Mouse (Mus musculus): ENCODE measurements around the gene Arfgap1. TPM values are rescaled to one million over a fixed set of nuclear protein-coding genes. Genes with fewer than 3 reads are reported as not detected.

Gene Arfgap1
- 122 and 127 TPM in 2 replicates for polyA plus RNA-seq (2012; rRNA removed)

GRCm38 (mm10) chr2:180967010-180967763 is at the start of gene Arfgap1:
Gene Arfgap1 (plus strand): TSS chr2:180967225.

GRCm38 (mm10) chr2:180920810-180921400 is 46.1 kb upstream of the Arfgap1 start, which contains the start of gene Ythdf1:
Gene Ythdf1 (minus strand): TSS chr2:180920949.

GRCm38 (mm10) chr2:180928723-180929122 is 38.3 kb upstream of the Arfgap1 start, which contains the start of gene Birc7:
Gene Birc7 (plus strand): TSS chr2:180929023.

GRCm38 (mm10) chr2:180954061-180955047 is 12.7 kb upstream of the Arfgap1 start, which contains the start of gene Nkain4:
Gene Nkain4 (minus strand): TSS chr2:180954699.

GRCm38 (mm10) chr2:180986449-180986848 is 19.4 kb downstream of the Arfgap1 start, which contains the start of gene Col20a1:
Gene Col20a1 (plus strand): TSS chr2:180986535.

Other genes with a start within 250 kb of the Arfgap1 start
- gene Slc17a9, start 242.0 kb upstream of the Arfgap1 start, polyA plus RNA-seq (2012; rRNA removed): 0.43 and 0.86 TPM in 2 replicates
- 1.5 and 2.1 TPM in 2 replicates for gene Bhlhe23, start 190.3 kb upstream of the Arfgap1 start, polyA plus RNA-seq (2012; rRNA removed)
- gene Ythdf1, start 46.3 kb upstream of the Arfgap1 start, polyA plus RNA-seq (2012; rRNA removed): 51.1 and 56.8 TPM in 2 replicates
- gene Birc7, start 38.2 kb upstream of the Arfgap1 start, polyA plus RNA-seq (2012; rRNA removed): 0.03 and 0.09 TPM in 2 replicates
- gene Nkain4, start 12.5 kb upstream of the Arfgap1 start, polyA plus RNA-seq (2012; rRNA removed): 48.1 and 57.6 TPM in 2 replicates
- gene Col20a1, start 19.3 kb downstream of the Arfgap1 start, polyA plus RNA-seq (2012; rRNA removed): 0.57 and 0.79 TPM in 2 replicates
- gene Chrna4, start 76.3 kb downstream of the Arfgap1 start, polyA plus RNA-seq (2012; rRNA removed): 13.9 TPM in 2 replicates
- 78.7 and 87.8 TPM in 2 replicates for gene Kcnq2, start 168.1 kb downstream of the Arfgap1 start, polyA plus RNA-seq (2012; rRNA removed)
- 199 and 216 TPM in 2 replicates for gene Eef1a2, start 189.8 kb downstream of the Arfgap1 start, polyA plus RNA-seq (2012; rRNA removed)
- gene Ppdpf, start 220.0 kb downstream of the Arfgap1 start, polyA plus RNA-seq (2012; rRNA removed): 225 and 239 TPM in 2 replicates
- 0.05 and 0.08 TPM in 2 replicates for gene Ptk6, start 235.6 kb downstream of the Arfgap1 start, polyA plus RNA-seq (2012; rRNA removed)
- 0.16 TPM in 2 replicates for gene Srms, start 246.0 kb downstream of the Arfgap1 start, polyA plus RNA-seq (2012; rRNA removed)

All from central nervous system, embryonic 18 days (tissue).